Mouse (Mus musculus) Muller cell, postnatal 12 days (primary cell): ENCODE measurements at regions not wholly inside any gene's neighbourhood (a gene's known extent, or its start where the extent isn't known, plus 50 kb on each side); places are given as distances from the start of the nearest gene placed in this dataset.

Experiments used
- DNase-seq: peaks from one replicate; pipeline ENCODE4 v3.0.0-alpha.2; 2015; ENCODE audit errors: inconsistent ontology term

GRCm38 (mm10) chr13:29136231-29136630 lies 182.7 kb upstream of the Sox4 start:
- peak; percentile 93 for DNase-seq

GRCm38 (mm10) chr13:29127499-29127898 lies 174.0 kb upstream of the Sox4 start:
- no peak for DNase-seq

GRCm38 (mm10) chr13:29123477-29123876 lies 170.0 kb upstream of the Sox4 start:
- no peak for DNase-seq

- DNase-seq, result no peak
Observed at GRCm38 (mm10) chr13:29121121-29121520, 167.6 kb upstream of the Sox4 start.

GRCm38 (mm10) chr13:29119357-29119756 lies 165.8 kb upstream of the Sox4 start:
- peak; percentile 20 for DNase-seq

GRCm38 (mm10) chr13:29114998-29115495 lies 161.5 kb upstream of the Sox4 start:
- no peak for DNase-seq

- DNase-seq, result peak; percentile 67
Observed at GRCm38 (mm10) chr13:29110127-29110526, 156.6 kb upstream of the Sox4 start.

GRCm38 (mm10) chr13:29109064-29109856 lies 155.7 kb upstream of the Sox4 start:
- peak; percentile 97 for DNase-seq

- DNase-seq, result no peak
Observed at GRCm38 (mm10) chr13:29108214-29108613, 154.7 kb upstream of the Sox4 start.

GRCm38 (mm10) chr13:29092166-29092565 lies 138.7 kb upstream of the Sox4 start:
- no peak for DNase-seq

- DNase-seq, result no peak
Observed at GRCm38 (mm10) chr13:29086854-29087253, 133.3 kb upstream of the Sox4 start.

- no peak for DNase-seq
Observed at GRCm38 (mm10) chr13:29081064-29081463, 127.6 kb upstream of the Sox4 start.

- DNase-seq, result no peak
Observed at GRCm38 (mm10) chr13:29079841-29080240, 126.3 kb upstream of the Sox4 start.

GRCm38 (mm10) chr13:29073630-29074029 lies 120.1 kb upstream of the Sox4 start:
- DNase-seq, result no peak

GRCm38 (mm10) chr13:29063924-29064323 lies 110.4 kb upstream of the Sox4 start:
- no peak for DNase-seq

GRCm38 (mm10) chr13:29058685-29059084 lies 105.2 kb upstream of the Sox4 start:
- peak; percentile 11 for DNase-seq

GRCm38 (mm10) chr13:29049730-29050129 lies 96.2 kb upstream of the Sox4 start:
- DNase-seq, result no peak

- DNase-seq, result no peak
Observed at GRCm38 (mm10) chr13:29048990-29049576, 95.6 kb upstream of the Sox4 start.

GRCm38 (mm10) chr13:29044655-29045054 lies 91.1 kb upstream of the Sox4 start:
- no peak for DNase-seq

- no peak for DNase-seq
Observed at GRCm38 (mm10) chr13:29040331-29040730, 86.8 kb upstream of the Sox4 start.

GRCm38 (mm10) chr13:29034904-29035303 lies 81.4 kb upstream of the Sox4 start:
- DNase-seq, result no peak

GRCm38 (mm10) chr13:29034444-29034843 lies 80.9 kb upstream of the Sox4 start:
- DNase-seq, result no peak

GRCm38 (mm10) chr13:29027146-29027545 lies 73.6 kb upstream of the Sox4 start:
- DNase-seq, result no peak
